Mouse (Mus musculus) lung, postnatal 14 days (tissue): ENCODE data around the gene Tdo2.

Source experiments
- DNase-seq: peaks from one replicate; pipeline ENCODE4 v3.0.0; 2021

The Tdo2 gene

DNA sequence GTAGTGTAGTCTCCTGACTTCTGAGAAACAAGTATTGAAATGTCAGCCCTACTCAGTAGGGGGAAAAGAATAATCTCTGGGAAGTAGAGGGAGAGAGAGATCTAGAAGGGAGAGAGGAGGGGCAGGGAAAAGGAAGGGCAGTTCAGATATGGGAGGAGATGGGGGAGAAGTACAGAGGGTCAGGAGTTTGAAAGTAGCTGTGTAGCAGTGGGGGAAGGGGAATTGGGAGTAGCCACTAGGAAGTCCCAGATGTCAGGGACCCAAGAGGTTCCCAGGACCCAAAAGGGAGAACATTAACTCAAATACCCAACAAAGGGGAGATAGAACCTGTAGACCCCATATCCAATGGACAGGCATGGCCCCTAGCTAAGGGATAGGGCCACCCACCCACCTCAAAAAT is at the start of gene Tdo2:
TSS of gene Tdo2 (minus strand) at position 101 of the 400 bp plus-strand sequence.
- DNase-seq = no peak

DNA sequence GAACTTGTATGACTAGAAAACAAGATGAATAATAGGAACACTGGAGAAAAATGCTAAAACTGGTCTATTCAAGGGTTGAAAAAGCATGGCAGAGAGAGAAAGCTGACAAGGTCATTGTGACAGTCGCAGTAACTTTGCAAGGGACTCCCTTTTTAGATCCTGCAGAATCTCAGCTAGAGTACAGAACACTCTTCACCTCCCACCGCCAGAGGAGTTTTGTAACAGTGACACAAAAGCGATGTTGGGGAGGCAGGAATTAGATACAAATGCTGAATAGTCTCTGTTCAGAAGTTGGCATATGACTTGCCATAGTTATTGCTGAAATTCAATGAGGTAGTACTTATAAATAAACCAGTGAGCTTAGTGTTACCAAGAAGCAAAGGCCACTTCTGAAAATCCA is 47.1 kb upstream of the Tdo2 start:
- DNase-seq = no peak

GRCm38 (mm10) chr3:82022421-82022920 is 46.5 kb upstream of the Tdo2 start:
- no peak for DNase-seq

GRCm38 (mm10) chr3:82014148-82014703 is 38.2 kb upstream of the Tdo2 start:
- DNase-seq = no peak

GRCm38 (mm10) chr3:82007002-82007401 is 31.0 kb upstream of the Tdo2 start:
- no peak for DNase-seq

DNA sequence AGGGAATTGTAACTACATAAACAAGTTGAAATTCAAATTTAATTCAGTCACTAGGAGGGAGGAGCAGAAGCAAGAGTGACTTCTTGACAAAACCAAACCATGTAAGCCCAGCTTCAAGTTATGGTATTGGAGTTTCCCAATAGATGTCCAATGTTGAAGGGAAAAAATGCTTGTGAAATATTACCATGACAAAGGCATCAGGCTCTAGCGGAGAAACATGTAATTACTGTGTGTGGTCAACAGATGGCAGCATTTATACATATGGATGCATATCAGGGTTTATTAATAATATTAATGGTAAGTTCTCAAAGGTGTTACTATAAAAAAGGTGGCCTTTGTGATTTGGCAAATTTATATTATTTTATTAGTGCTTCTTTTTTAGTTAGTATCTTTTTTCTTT is 20.0 kb upstream of the Tdo2 start:
- DNase-seq = peak; percentile 42

- DNase-seq = no peak
Measured at GRCm38 (mm10) chr3:81995371-81995770, 19.4 kb upstream of the Tdo2 start.

- no peak for DNase-seq
Measured at GRCm38 (mm10) chr3:81990531-81990930, 14.5 kb upstream of the Tdo2 start.

DNA sequence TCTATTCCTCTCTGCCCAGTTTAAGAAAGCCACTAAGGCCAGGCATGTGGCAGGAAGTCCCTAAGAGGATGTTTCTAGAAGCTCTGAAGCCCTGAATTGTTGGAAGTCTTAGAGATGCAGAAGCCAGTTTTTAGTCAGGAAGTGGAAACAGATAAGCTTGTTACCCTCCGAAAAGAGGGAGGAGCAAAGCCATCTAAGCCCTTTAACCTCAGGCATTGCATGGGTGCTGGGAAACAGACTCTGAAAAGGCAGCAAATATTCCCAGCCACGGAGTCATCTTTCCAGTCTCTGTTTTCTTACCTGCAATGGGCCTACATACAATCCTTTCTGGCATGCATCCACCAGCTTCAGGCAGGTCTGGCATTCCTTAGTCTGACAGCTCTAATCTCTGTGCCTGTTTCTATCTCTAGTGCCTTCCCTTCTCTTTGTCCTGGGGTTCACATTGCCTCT is 13.7 kb upstream of the Tdo2 start:
- no peak for DNase-seq

- DNase-seq = no peak
Measured at GRCm38 (mm10) chr3:81987628-81988027, 11.6 kb upstream of the Tdo2 start.

DNA sequence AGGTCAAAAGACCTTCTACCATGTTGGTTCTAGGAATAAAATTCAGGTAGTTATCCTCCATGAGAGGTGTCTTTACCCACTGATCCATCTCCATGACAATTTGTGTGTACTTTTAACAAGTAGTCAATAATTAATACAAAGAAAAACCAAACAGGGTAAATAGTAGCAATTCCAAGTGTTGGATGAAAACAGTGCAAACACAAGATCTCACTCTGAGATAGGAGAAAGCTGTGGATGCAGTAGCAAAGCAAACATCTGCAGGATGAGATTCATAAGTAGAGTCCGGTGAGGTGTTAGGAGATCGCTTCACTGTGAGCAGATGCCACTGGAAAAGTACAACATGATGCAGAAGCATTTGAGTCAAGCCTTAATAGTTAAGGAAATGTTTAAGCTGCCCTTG is 10.1 kb upstream of the Tdo2 start:
- DNase-seq = no peak

GRCm38 (mm10) chr3:81985100-81985499 is 9.1 kb upstream of the Tdo2 start:
- no peak for DNase-seq

- DNase-seq = no peak
Measured at GRCm38 (mm10) chr3:81983120-81983895, 7.3 kb upstream of the Tdo2 start.

GRCm38 (mm10) chr3:81981990-81982389 is 6.0 kb upstream of the Tdo2 start, which contains the start of gene Asic5:
Gene Asic5, plus strand, starts transcription at chr3:81982290.
- DNase-seq = no peak

DNA sequence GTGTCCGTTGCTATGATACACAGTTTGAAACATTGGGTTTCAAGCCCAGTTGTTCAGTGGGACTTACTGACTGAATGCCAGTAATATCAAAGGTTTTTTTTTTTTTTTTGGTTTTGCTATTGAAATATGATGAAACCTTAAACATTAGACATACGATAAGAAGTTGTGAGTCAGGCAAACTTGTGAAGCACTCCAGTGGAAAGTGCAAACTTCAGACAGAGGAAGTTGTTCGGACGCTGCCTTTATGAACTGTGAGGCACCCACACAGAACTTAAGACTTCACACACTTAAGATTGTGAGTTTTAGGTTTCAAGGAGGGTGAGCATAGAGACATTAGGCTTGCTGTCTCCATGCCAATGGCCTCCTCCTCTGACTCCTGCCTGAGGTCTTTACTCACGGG is 5.6 kb upstream of the Tdo2 start:
- no peak for DNase-seq

GRCm38 (mm10) chr3:81975607-81976006 is 395 bp downstream of the Tdo2 start:
- DNase-seq = no peak

DNA sequence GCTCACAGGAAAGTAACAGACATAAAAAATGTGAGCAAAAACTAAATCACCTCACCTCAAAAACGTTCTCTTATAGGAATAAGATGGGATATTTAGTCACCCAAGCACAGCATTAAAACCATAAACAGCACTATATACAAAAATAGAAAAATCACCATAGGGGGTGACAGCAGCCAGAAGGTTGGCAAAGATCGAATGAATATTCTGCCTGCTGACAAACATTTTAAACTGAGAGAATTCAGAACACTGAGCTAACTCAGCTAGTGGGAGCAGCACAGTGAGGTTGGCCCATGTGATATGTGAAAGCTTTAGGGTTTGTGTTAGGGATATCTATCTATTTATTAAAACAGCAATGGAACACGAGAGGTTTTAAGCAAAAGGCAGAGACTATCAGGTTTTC is 11.4 kb downstream of the Tdo2 start:
- no peak for DNase-seq

GRCm38 (mm10) chr3:81963768-81964167 is 12.2 kb downstream of the Tdo2 start:
- no peak for DNase-seq

DNA sequence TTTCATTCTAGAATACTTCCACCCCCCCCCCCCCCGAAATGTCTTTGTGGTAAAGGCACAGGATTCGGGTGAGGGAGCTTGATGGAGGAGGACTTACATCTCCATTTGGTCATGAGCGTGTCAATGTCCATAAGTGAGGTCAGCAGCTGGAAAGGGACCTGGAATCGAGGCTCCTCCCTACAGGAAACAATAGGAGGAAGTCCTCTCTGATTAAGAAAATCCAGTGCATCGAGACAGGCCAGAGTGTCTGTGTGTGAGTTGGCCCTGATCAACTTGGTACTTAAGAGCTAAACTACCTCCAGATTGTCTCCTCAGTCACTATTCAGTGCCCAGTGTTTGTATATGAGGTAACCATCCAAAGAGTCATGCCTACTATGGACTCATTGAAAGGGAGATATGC is 14.7 kb downstream of the Tdo2 start:
- no peak for DNase-seq

DNA sequence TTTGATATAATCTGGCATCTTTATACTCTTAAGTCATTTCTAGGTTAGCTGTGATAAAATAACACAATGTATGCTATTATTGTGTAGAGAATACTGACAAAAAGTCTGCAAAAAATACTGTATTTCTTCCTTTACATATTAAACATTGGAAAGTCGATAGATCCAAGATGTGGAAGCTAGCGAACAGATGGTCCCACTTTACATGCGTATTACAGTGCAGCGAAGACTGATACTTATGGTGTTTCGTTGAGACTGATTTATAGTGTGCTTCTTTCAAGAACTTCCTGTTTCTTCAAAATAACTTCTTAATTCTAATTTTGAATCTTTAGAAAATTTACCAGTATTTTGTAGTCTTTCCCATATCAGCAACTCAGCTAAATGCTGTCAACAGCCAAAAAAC is 18.5 kb downstream of the Tdo2 start:
- DNase-seq = no peak

DNA sequence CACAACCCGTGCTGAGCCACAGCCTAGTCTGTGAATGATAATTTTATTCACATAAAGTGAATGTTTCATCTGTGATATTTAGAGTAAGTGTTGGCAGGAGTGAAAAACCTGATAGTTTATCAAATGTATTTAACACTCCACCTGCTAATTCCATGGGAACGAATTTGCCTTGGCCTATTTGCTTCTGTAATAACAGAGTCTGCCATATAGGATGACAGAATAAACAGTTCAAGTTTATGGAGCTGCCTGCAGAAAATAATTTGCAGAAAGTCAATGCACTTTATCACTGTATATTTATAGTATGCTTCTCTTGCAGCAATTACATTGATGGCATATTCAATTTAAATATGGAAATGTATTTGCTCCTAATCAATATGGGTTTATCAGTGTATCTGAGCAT is 24.2 kb downstream of the Tdo2 start:
- DNase-seq = no peak

- no peak for DNase-seq
Measured at GRCm38 (mm10) chr3:81949048-81949447, 27.0 kb downstream of the Tdo2 start.

DNA sequence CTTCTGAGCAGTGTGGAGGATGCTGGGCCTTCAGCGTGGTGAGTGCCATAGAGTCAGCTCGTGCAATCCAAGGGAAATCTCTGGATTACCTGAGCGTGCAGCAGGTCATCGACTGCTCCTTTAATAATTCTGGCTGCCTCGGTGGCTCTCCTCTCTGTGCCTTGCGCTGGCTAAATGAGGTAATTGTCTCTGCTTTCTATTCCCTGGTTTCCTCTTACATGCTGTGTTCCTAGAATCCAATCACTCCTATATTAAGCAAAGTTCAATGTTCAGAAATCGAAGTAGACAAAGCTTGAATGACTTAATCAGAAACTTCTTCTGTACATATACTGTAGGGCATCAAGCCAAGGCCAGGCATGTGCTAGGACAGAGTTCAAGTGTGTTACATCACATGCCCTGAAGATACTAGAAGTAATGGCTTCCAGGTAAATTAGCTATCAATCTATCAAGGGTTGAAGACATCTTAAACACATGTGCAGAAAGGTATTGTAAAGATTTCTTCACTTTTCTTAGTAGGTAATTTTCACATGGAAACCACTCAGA is 31.1 kb downstream of the Tdo2 start:
- no peak for DNase-seq

DNA sequence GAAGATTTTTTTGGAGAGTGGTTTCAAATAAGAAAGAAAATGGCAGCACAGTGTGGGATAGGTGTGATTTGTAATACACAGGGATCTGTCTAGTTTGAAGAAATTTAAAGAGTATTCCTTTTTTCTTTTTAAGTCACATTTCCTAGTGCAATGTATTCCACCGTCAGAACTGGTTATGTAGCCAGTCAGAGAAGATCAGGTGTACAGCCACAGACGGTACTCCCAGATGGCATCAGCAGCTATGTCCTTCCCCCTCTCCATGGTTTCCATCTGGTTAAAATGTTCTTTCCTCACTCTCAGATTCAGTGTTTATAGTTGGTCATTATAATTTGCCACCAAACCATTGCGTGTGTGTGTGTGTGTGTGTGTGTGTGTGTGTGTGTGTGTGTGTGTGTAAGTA is 32.9 kb downstream of the Tdo2 start:
- no peak for DNase-seq
